Mouse (Mus musculus): ENCODE measurements around the gene Higd1c. TPM values are rescaled to one million over a fixed set of nuclear protein-coding genes. Genes with fewer than 3 reads are reported as not detected.
"Not testable (repeated sequence)": the region's sequence is repeated elsewhere in the genome, so short reads cannot be mapped to it uniquely, and the experiment has no call there.

The Higd1c gene
- total RNA-seq, 1 experiment from 2014 or later, result not detected

DNA sequence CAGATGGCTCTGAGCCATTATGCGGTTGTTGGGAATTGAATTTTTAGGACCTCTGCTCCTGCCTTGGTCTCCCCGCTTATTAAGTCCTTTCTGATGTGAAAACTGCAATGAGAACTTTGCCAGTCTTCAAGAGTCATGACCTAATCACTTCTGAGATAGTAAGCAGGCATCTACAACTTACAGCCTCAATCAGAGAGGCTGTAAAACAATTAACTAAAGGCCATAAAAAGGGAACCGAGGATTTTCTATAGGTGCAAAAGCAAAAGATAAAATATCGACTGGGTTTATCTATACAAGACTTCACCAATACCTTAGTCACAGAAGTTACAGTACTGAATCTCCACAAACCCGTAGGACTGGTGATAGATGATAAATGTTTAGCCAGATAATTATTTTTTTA lies 8.5 kb upstream of the Higd1c start:
- no peak for DNase-seq

DNA sequence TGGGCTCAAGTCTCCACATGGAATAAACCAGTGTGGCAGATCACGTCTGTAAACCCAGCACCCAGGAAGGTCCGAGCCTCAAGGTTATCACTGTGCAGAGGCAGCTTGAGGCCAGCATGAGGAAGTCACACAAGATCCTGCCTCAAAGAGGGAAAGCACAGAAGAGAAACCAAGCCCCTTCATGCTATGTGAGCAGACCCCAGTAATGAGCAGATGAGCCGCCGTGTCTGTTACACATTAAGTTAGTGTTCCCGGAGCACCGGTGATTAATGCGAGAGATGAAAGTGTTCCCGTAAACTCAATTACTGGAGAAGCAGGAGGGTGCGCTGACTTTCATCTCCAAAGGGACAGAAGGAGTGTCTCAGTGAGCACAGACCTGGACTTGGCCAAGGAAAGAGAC lies 1.6 kb downstream of the Higd1c start:
- not testable (repeated sequence) for DNase-seq

DNA sequence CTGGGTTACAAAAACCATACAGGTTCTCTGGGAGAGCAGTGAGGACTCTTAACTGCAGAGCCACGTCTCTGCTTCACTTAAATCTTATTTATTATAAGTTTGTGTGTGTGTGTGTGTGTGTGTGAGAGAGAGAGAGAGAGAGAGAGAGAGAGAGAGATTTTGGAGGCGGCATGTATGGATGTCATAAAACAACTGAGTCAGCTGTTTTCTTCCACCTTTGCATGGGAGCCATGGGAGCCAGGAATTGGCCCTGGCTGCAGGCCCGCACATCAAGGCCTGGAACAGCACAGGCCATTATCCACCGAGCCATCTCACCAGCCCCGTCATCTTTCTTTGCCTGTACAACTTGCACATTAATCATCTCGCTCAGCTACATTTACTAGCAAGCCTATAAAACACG lies 2.8 kb downstream of the Higd1c start:
- no peak for DNase-seq

DNA sequence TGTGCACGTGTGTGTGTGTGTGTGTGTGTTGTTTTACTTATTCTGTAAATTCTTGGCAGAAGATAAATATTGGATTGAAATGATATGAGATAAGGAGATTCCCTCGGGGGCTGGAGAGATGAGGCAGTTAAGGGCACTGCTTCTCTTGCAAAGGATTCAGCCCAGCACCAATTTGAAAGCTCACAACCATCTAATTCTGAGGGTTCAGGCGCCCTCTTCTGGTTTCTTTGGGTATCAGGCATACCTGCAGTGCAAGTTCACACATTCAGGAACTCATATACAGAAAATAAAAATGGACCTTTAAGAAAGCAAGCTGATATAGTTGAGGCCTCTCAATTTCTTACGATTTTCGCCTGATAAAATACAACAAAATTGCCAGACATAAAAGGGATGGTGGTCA lies 10.7 kb downstream of the Higd1c start:
- DNase-seq, result peak; percentile 71

DNA sequence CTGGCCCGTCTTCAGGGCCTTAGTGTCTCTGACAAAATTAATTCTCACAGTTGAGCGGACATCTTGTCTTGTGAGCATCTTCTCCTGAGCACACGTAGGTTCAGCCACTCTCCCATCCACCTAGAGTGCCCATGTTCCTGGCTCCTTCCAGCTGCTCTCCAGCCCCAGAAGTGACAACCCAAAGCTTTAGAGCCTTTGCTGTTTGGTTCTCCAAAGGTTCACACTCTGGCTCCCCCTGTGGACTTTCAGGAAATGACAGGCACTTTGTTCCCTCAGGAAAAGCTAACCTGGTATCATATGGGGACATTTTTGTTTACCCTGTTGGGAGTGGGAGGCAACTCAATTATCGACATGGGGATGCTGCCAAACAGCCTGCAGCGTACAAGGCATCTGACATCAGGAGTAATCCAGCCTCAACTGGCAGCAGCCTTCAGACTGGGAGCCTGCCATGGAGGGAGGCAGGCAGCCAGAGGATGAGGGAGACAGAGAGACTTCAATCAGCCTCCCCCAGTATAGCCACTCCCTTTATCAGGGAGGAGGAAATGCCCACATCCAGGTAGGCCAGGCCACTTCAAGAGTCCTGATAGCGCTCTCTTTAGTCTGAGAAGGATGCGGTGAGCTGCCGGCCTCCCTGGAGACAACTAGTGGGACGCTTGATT lies 13.6 kb downstream of the Higd1c start:
- not testable (repeated sequence) for DNase-seq

DNA sequence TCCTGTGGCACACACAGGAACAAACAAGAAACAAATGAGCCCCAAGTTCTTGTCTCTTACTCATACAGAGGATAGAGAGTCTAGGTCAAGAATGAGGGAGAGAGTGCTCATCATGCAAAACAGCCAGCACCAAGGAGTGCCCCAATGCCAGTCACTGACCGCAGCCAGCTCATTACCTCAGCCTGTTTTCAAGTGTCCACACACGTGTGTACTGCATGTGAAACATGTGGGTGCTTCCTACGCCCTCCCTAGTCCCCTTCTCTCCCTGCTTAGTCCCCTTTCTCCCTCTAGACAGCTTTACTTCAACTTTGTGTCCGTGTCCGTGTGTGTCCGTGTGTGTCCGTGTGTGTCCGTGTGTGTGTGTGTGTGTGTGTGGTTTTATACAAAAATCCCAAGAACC lies 15.3 kb downstream of the Higd1c start:
- no peak for DNase-seq

DNA sequence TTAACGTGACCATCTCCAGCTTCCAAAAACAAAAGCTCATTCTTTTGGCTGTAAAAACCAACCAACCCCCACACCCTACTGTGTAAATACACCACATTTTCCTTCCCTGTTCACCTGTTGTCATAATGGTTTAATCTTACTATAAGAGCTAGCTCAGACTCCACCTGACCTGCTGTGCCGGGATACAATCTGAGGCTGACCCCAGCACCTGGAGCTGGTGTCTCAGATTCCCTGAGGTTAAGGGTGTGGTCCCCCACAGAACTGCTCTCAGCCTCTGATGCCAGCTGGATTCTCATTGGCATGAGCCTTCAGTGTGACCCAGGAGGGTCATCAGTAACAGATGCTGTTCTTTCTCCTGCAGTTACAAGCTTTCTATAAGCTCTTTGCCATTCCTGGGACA lies 15.8 kb downstream of the Higd1c start:
- no peak for DNase-seq

DNA sequence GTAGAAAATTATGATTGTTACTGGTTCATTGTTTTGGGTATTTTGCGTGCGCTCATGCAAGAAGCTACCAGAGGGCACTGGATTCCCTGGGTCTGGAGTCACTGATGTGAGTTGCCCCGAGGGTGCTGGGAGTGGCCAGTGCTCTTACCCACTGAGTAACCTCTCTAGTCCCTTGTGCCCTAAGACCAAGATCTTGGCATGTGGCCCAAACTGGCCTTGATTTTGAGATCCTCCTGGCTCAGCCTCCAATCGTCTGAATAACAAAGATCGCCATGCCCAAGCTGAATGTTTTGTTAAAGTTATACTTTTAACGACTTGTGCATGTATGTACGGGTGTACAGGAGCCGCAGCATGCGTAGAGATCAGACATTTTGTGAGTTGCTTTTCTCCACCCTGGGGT lies 21.4 kb downstream of the Higd1c start:
- DNase-seq, result no peak

DNA sequence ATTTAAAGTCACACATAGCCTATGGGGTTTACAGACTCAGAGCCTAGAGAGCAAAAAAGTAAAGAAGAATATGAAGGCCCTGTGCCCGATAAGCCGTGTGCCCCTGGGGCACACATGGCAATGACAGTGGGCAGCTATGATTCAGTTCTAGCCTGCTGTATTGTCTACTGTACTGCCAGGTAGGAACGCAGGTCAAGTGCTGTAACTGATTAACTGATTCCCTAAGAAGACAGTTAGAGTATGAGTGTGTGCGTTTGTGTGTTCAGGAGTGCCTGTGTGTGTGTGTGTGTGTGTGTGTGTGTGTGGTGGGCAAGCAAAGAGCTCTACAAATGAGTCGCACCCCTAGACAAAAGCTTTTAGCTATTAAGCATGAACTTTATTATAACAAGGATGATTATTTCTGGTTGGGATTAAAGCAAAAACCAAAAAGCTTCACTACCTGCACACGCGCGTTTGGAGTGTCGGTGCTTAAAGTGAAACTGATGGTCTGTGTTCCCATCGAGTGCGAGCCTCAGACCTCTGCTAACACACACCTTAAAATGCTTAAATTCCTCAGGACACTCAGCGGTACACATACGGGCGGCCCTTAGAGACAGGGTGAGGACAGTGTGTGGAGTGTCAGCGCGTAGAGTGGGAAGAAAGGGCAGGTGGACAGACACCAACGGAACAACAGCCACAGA lies 23.3 kb downstream of the Higd1c start:
- no peak for DNase-seq

DNA sequence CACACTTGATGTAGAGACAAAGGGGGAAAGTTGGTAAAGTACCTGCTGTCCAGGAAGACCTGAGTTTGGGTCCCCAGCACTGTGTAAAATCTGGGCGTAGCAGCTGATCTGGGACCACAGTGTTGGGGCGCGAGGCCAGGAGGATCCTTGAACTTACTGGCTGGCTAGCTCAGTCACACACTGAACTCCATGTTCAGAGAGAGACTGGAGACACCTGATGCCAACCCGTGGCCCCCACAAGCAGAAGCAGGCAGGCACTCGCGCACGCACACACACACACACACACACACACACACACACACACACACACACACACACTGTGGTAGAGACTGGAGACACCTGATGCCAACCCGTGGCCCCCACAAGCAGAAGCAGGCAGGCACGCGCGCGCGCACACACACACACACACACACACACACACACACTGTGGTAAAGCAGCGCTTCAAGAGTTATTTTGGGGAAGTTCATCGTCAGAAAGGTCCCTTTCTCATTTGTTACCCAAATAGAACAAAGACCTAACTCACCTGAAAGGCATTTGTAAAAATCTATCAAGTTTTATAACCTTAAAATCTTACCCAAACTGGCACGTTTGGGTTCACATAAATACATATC lies 24.0 kb downstream of the Higd1c start:
- DNase-seq, result no peak

DNA sequence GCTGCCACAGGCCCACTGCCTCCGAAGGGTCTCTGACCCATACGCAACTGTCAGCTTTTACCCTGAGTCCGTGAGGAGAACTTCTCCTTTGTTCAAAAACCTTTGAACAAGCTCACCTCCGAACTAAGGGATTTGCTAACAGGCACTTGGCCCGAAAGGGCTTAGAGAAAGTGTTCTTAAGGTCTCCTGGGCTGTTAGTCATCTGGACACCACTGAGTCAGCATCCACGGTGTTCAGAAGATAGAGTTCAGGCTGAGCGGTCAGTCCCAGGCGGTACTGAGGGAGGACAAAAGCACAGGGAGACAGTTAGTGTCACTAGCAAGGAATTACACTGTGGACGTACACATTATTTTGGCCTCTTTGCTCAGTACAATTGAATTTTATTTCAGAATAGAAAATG lies 24.5 kb downstream of the Higd1c start:
- DNase-seq, result peak; percentile 45

DNA sequence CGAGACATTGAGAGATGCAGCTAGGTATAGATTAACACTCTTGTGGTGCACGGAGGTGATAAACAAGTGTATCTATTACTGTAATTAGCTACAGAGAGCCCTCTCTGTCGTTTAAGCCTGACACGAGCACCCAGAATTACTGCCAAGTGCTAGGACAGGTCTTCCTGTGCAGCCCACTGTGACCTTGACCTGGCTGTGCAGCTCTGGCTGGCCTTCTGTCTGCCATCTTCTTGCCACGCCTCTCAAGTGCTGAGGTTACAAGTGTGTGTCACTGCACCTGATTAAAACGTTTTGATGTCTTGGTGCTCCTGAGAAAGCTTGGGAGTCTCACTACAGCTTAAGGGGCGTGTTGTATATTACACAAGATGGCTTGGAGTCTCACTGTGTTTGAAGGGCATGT lies 26.7 kb downstream of the Higd1c start:
- DNase-seq, result peak; percentile 38

DNA sequence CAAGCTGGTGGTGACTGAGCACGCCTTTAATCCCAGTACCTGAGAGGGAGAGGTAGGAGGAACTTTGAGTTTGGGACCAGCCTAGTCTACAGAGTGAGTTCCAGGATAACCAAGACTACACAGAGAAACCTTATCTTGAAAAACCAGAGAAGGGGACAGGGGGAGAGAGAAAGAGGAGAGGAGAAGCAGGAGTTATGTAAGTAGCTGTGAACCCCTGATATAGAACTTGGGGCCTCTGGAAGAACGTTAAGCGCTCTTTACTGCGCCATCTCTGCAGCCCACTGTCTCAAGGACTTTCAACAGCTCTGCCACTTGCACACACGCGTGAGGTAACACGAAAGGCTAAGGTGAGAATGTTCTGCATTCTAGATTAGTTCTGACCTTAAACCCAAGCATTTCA lies 27.3 kb downstream of the Higd1c start:
- no peak for DNase-seq

DNA sequence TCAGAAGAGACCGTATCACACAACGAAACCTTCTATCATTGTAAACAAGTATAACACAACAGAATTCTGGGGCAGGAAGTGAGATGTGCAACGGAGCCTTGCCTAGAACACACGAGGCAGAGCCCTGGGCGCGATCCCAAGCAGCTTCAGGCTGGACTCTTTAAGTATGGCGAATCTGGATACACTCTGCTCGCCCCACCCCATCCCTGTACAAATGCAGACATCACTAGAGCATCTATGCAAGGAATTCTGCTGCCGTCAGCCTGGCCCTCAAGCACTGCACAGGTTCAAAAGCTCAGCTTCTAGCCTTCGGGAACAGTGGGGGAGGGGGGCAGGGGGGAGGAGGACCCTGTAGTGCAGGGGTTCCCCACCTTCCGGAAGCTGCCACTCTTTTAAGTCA lies 28.7 kb downstream of the Higd1c start:
- no peak for DNase-seq

DNA sequence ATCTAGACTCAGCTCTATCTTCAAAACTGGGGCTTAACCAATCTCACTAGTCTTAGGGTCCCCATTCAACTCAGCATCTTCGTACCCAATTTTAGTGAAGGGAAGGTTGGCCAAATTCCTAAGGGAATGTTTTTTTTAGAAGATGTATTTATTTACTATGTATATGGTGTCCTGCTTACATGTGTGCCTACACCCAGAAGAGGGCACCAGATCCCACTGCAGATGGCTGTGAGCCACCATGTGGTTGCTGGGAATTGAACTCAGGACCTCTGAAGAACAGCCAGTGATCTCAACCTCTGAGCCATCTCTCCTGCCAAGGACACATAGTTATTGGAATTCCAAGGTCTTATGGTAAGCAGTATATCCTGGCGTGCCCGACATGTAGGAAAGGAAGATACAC lies 31.2 kb downstream of the Higd1c start:
- no peak for DNase-seq

DNA sequence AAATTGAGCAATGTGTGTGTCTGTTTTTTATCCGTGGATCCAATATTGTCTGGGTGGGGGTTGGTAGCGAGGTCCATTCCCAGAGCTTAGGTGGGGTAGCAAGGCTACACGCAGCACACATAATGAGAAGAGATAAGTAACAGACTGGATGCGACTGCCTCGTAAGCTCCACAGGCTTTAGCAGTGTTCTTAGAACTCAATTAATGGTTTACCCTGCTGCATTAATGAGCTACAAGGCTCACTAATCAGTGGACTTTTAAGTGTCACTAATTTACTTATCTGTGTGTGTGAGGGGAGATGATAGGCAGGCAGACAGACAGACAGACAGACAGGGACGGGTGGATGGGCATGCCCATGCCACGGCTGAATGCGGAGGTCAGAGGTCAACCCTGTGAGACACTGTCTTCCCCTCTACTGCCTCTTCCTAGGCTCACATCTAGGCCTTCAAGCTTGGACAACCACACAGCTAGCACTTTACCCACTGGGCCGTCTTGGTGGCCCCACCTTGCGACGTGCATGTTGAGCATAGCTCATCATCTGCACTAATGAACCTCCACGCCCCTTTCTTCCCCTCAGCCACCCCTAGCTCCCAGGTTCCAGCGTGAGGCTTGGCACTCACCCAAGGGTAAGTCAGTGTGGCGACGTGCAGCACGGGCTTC lies 36.4 kb downstream of the Higd1c start:
- no peak for DNase-seq

DNA sequence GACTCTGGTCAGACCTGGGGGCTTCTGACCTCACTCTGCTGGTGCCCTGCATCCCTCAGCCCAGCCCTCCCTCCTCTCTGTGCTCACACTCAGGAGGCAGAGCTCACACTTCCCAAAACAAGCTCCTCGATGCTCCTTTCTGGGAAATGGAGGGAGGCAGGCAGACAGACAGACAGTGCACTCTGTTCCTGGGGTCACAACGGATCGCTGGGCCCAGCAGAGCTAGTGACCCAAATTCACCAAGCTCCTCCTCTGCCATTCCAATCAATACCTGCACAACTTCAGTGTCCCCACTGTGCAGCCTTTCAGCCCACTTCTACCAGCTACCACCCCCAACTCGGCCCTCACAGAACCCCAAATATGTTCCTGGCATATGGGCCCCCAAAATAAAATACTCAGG lies 37.5 kb downstream of the Higd1c start:
- no peak for DNase-seq

DNA sequence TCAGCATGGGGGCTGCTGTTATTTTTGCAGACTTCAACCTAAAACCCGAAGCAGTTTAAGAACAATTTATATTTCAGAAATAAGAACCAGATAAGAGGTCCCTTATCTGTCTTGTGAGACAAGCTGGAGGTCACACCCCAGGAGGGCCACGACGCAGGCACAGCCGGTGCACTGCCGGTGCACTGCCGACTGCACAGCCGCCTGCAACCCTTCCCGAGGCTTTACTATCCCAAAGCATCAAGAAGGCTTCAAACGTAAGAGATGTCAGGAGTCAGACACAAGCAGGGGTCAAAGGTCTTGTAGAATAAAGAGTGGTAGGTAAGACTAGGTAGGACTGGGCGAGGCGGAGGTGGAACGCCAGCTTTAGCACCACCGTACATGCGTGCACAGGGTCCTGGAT lies 38.0 kb downstream of the Higd1c start:
- no peak for DNase-seq

DNA sequence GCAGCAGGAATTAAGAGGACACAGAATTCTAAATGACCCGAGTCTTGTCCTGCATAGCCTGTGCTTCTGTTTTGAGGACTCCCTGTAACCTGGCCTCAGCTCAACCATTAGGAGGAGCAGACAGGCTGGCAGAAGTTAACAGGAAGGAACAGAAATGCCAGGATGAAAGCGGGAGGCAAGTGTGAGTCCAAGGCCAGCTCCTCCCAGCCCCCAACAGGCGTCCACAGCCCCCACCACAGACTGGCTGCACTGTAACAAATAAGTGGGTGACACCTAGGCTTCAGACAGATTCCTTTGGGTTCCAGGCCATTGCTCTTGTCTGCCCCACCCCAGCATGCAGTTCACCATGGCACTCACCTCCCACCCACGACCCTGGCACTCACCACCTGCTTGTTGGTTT lies 38.5 kb downstream of the Higd1c start:
- DNase-seq, result peak; percentile 61

DNA sequence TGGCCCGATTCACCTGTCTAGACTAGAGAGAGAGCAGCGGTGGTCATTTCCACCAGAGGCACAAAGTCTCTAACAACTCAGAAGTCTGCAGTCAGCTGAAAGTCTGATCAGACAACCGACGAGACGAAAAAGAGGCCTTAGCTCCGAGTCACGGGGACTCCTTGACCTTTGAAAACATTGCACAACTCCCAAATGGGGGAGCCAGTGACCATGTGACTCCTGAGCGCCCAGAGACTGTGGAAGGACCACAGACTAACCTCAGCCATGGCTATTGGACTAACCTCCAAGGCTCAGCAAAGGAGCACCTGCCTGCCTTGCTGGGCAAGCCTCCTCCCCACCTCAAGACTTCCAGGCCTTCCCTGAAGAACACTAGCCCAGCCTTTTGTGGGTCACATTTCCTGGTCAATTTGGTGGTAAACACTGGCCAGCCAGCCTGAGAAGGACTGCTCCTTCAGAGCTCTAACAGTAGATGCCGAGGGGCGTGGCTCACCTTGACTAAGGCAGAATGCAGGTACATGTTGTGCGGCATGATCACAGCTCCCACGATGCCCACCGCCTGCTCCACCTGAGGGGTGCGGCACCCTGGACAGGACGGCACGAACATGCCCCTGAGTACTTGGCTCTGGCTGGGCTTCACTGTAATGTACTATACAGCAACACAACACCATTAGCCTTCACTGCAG lies 39.1 kb downstream of the Higd1c start:
- DNase-seq, result peak; percentile 74

DNA sequence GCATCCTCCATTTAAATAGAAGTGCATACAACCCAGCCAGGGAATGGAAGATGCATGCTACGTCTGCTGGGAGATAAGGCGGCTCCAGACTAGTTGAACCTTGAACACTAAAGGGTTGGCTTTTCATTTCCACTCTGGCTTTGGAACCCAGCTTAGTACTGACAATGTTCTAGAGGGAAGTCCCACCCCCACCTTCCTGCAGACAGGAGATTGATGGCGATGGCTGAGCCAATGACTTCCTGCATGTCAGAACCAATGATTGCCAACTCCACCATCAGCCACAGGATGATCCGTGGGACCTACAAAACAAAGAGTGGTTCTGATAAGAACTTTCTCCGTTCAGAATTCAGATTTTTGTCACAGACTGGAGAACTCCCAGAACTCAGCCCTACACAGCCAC lies 41.7 kb downstream of the Higd1c start:
- no peak for DNase-seq

DNA sequence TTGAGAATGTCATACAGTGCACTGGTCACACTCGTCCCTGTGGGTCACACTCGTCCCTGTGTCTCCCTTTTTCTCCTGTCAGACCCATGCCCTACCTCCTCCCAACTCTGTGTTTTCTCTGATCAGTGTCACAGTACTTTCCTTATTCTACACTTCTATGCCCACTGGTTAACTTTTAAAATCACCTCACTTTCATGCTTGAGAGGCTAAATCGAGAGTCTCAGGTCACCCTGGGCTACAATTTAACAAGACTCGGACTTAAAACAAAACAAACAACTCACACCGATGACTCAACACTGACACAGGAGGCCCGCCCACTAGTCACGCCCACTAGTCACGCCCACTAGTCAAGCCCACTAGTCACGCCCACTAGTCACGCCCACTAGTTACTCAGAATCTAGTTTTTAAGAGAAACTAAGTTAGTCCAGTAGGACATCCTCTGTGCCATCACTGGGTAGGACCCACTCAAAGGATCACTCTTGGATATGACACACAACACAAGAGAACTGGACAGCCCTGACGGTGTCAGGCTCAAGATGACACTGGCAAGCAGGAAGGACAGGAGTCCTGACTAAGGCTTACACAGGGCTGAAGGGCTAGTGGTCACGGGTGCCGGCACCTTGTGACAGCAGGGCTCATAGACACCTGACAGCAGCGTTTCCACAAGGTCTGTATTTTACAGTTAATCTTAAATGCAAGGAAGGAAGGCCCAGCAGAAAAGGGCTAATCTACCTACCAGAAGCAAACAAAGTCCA lies 46.8 kb downstream of the Higd1c start:
- peak; percentile 83 for DNase-seq
